Mouse (Mus musculus): ENCODE measurements around the gene Mcoln3.

- TF ChIP-seq MYOG (IDR thresholded peaks at IDR 0.05; ENCODE audit: control insufficient read depth in 1 of 3, insufficient read depth in 1 of 3, insufficient read length in 2 of 3, low read depth in 2 of 3) (no peak), POLR2A (IDR thresholded peaks at IDR 0.05; ENCODE audit: insufficient read length, low read depth) (no peak), MYOD1 (IDR thresholded peaks at IDR 0.05; ENCODE audit: control insufficient read depth in 1 of 3, insufficient read length in 2 of 3, low read depth in 2 of 3) (no peak), E2F4 (IDR thresholded peaks at IDR 0.05; ENCODE audit: insufficient read depth) (no peak), POLR2AphosphoS2 (IDR thresholded peaks at IDR 0.05; ENCODE audit: insufficient read length, low read depth) (no peak), TCF3 (IDR thresholded peaks at IDR 0.05; ENCODE audit: insufficient read length, low read depth) (no peak), USF1 (IDR thresholded peaks at IDR 0.05; ENCODE audit: low read depth) (no peak)
These were observed 22.2 kb upstream of the Mcoln3 start for GRCm38 (mm10) chr3:146095066-146095465.
